Mouse (Mus musculus) liver, embryonic 13.5 days (tissue): ENCODE measurements at regions not wholly inside any gene's neighbourhood (a gene's known extent, or its start where the extent isn't known, plus 50 kb on each side); places are given as distances from the start of the nearest gene placed in this dataset.

Experiments
- ATAC-seq: fragments of 200-750 bp; cut with Nextera tagmentation; 2 replicates; pipeline ENCODE4 v1.8.0; 2017; ENCODE audit warnings: low read depth, mild to moderate bottlenecking, moderate number of reproducible peaks, moderate library complexity
- DNase-seq: peaks from one replicate; pipeline ENCODE4 v3.0.0; 2022
- H3K27ac ChIP-seq: fragments of 300-500 bp; sonication (generic); 2 replicates; pipeline ENCODE4 v1.5.1; 2015; ENCODE audit warnings: moderate library complexity, mild to moderate bottlenecking, inconsistent platforms
- H3K27me3 ChIP-seq: fragments of 300-500 bp; sonication (generic); 2 replicates; pipeline ENCODE4 v1.6.1; 2015; ENCODE audit warnings: mild to moderate bottlenecking, inconsistent platforms
- H3K36me3 ChIP-seq: fragments of 300-500 bp; sonication (generic); 2 replicates; pipeline ENCODE4 v1.6.1; 2015; ENCODE audit warnings: mild to moderate bottlenecking, inconsistent platforms
- H3K4me1 ChIP-seq: fragments of 300-500 bp; sonication (generic); replicated peaks from 2 replicates; pipeline ENCODE4 v1.6.1; 2015; ENCODE audit warnings: inconsistent platforms
- H3K4me2 ChIP-seq: fragments of 300-500 bp; sonication (generic); 2 replicates; pipeline ENCODE4 v1.6.1; 2015; ENCODE audit warnings: inconsistent platforms, mild to moderate bottlenecking, moderate library complexity
- H3K4me3 ChIP-seq: fragments of 300-500 bp; sonication (generic); replicated peaks from 2 replicates; pipeline ENCODE4 v1.5.1; 2015; ENCODE audit warnings: mild to moderate bottlenecking, inconsistent platforms
- H3K9ac ChIP-seq: fragments of 300-500 bp; sonication (generic); 2 replicates; pipeline ENCODE4 v1.6.1; 2015; ENCODE audit warnings: mild to moderate bottlenecking, inconsistent platforms
- H3K9me3 ChIP-seq: fragments of 300-500 bp; sonication (generic); replicated peaks from 2 replicates; pipeline ENCODE4 v1.6.1; 2016; ENCODE audit warnings: inconsistent platforms
- whole genome bisulfite sequencing: fragments of 180-500 bp; shearing (Covaris S2); methylation state at CpG from one replicate; pipeline ENCODE4 v1.1.7; 2015; ENCODE audit not compliant: insufficient replicate concordance; 5-methylcytosine and 5-hydroxymethylcytosine counted together

DNA sequence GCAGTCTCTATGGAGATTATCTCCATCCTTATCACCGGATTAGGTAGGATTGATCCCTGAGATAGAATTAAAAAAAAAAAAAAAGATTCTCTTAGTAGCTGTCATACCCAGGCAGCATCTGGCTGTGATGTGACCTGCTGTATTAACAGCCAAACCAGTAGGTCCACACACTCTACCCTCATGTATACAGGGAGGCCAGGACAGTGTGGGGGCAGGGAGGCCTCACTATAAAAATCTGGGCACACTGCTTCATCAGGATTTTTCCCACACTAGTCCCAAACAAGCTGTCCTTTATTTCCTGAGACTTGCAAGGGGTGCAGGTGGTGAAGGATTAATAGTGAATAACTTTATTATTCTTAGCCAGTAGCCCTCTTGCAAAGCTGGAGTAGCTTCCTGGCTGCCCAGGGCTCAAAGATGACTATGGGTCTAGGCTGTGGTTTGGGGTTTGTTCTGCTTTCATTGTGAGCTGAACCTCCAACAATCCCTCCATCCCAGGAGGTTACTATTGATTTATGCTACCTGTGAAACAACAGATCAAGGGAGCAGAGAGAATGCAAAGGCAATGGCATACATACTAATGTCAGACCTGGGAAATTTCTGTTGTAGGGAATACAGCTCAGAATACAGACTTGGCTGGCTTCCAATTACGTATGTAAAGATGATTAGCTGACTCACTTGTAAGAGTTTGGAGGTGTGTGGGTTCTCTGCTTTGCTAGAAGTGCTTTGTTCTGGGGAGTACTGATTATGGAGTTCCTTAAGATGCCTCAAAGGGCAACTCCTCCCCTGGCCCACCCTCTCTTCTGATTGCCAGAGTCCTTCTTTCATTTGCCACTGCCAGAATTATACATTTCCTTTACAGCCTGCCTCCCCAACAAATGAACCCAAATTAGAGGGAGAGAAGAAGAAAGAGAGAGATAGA is 407.6 kb downstream of the 4930474N05Rik start:
- H3K27me3 ChIP-seq, result no peaks in the 10 kb centered on the region
- H3K36me3 ChIP-seq, result no peaks in the 10 kb centered on the region
- H3K27ac ChIP-seq, result no peak overlapping the region
- H3K4me3 ChIP-seq, result no peak overlapping the region
- no peaks in the 10 kb centered on the region for H3K4me1 ChIP-seq
- DNase-seq (no peak), ATAC-seq (no peak)
- no peaks in the 10 kb centered on the region for H3K9me3 ChIP-seq
- 41% methylated on average over 2 of the region's 2 CpGs for WGBS
- no peak overlapping the region for H3K4me2 ChIP-seq
- no peak overlapping the region for H3K9ac ChIP-seq

DNA sequence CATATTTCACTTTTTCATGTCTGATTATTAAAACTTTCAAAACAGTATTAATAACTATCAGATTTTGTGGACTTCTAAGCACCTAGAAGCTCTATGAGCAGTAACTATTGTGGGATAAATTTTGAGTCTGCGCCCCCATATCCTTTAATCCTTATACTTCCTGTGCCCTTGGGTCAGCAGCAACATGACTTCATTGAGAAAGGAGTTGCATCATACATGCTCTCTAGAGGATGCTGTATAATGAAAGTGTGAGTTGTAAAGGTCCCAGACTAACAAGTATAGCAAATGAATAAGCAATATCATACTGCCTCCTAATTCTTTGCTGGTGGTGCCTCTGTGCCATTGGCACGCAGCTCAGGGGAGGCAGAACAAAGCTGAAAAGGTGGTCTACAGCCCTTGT is 404.6 kb downstream of the 4930474N05Rik start:
- Histone ChIP-seq H3K9ac (no peak overlapping the region), H3K4me3 (no peak overlapping the region), H3K27ac (no peak overlapping the region), H3K9me3 (no peaks in the 10 kb centered on the region), H3K4me2 (no peak overlapping the region), H3K36me3 (no peaks in the 10 kb centered on the region), H3K27me3 (no peaks in the 10 kb centered on the region), H3K4me1 (no peaks in the 10 kb centered on the region)
- WGBS, result 56% methylated on average over 2 of the region's 2 CpGs
- DNase-seq (no peak), ATAC-seq (no peak)

DNA sequence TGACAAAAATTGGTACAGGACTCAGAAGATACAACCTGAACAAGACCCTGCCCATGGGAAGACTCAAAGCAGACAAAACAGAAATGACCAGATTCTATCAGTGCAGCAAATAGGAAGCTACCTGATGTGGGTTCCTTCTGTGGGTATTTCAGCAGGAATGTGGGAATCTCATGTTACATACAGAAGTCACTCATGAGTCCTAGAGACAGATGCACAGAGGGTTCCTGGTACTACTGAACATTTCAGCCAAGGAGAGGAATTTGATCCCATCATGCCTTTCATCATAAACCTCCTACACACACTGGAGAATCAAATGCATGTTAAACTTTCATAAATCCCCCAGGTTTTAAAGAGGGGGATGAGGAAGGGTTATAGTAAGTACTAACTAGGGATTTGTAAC is 390.8 kb downstream of the 4930474N05Rik start:
- no peaks in the 10 kb centered on the region for H3K4me1 ChIP-seq
- H3K9ac ChIP-seq, result no peak overlapping the region
- no peaks in the 10 kb centered on the region for H3K27me3 ChIP-seq
- H3K36me3 ChIP-seq, result no peaks in the 10 kb centered on the region
- no peak overlapping the region for H3K4me2 ChIP-seq
- no peak for DNase-seq
- no peak overlapping the region for H3K4me3 ChIP-seq
- H3K27ac ChIP-seq, result no peak overlapping the region
- H3K9me3 ChIP-seq, result no peaks in the 10 kb centered on the region
- no peak for ATAC-seq

DNA sequence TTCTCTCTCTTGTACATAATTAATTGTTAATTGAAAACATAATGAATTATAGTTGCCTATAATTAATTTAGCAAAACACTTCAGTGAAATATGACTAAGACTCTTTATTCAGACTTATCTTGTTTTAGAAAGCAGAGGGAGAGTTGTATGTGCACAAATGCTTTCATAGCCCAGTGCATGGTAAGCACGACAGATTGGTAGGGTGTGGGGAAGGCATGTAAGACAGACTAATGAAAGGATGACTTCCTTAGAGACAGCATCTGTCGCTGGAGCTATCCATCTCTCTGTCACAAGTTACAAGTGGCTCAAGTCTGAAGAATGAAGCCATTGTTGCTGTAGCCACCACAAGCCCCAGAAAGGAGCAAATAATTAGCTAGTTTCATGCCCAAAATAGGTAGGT is 376.9 kb downstream of the 4930474N05Rik start:
- DNase-seq, result no peak
- WGBS, result 44% methylated on average over 2 of the region's 2 CpGs

DNA sequence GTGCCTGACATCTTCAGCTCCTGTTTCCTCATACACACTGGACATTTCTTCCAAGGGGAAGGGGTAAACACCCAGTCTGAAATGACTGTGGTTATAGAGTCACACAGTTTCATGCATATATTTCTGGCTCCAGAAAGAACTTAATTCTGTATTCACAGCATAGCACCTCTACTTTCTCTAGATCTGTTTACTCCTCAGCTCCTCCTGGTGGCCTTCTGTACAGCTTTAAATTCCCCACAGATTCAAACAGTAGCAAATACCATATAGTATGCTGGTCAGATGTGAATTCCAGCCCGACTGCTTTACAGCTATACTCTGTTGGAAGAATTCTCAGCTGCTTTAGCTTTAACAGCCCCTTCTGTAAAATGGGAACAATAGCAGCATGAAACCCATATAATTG is 375.6 kb downstream of the 4930474N05Rik start:
- ATAC-seq (no peak), DNase-seq (no peak)
- Histone ChIP-seq H3K27ac (no peak overlapping the region), H3K4me2 (no peak overlapping the region), H3K9ac (no peak overlapping the region), H3K4me3 (no peak overlapping the region), H3K4me1 (no peaks in the 10 kb centered on the region), H3K27me3 (no peaks in the 10 kb centered on the region), H3K9me3 (no peaks in the 10 kb centered on the region), H3K36me3 (no peaks in the 10 kb centered on the region)
- 33% methylated on average over 1 of the region's 1 CpGs for WGBS

More for the DNA sequence above, 376.9 kb downstream of the 4930474N05Rik start:
- ATAC-seq, result no peak
- Histone ChIP-seq H3K9me3 (no peaks in the 10 kb centered on the region), H3K36me3 (no peaks in the 10 kb centered on the region), H3K4me1 (no peaks in the 10 kb centered on the region), H3K4me2 (no peak overlapping the region), H3K27me3 (no peaks in the 10 kb centered on the region), H3K9ac (no peak overlapping the region), H3K27ac (no peak overlapping the region), H3K4me3 (no peak overlapping the region)

DNA sequence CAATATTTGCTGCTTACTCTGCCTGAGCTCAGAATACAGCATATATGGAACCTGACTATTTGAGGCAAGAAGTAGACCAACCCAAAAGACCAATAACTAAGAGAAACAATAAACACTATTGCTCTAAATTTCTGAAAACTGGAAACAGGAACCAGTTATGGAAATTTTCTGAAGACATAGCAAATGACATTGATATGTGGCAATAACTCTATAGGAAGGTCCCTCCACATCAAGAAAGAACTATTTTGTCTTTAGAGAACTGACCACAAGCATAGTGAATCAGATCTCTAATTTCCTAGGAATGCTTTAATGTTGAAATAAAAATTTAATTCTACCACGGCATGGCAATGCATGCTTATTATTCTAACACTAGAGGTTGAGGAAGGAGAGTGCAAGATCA is 358.3 kb downstream of the 4930474N05Rik start:
- Histone ChIP-seq H3K9me3 (no peaks in the 10 kb centered on the region), H3K4me2 (no peak overlapping the region), H3K36me3 (no peaks in the 10 kb centered on the region), H3K9ac (no peak overlapping the region), H3K27me3 (no peaks in the 10 kb centered on the region), H3K4me1 (no peaks in the 10 kb centered on the region), H3K27ac (no peak overlapping the region), H3K4me3 (no peak overlapping the region)
- ATAC-seq (no peak), DNase-seq (no peak)
- WGBS, result 52% methylated on average over 1 of the region's 1 CpGs

DNA sequence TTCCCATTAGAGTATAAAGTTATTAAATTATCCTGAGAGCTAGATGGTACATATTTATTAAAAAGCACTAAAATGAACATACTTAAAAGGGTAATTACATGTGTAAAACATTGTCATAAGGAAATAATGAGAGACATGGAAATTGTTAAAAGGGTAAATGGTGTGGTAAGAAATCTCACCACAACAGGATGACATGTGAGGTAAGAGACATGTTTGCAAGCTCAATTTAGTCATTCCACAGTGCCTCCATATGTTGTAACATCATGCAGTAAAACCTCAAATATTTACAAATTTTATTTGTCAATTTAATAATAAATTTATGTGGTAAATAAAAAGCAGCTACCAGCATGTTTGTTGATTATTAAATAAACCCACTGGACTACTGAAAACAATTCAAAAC is 355.4 kb downstream of the 4930474N05Rik start:
- DNase-seq (no peak), ATAC-seq (no peak)
- H3K9me3 ChIP-seq, result no peaks in the 10 kb centered on the region
- no peaks in the 10 kb centered on the region for H3K4me1 ChIP-seq
- H3K27me3 ChIP-seq, result no peaks in the 10 kb centered on the region
- H3K9ac ChIP-seq, result no peak overlapping the region
- H3K27ac ChIP-seq, result no peak overlapping the region
- no peak overlapping the region for H3K4me2 ChIP-seq
- H3K4me3 ChIP-seq, result no peak overlapping the region
- H3K36me3 ChIP-seq, result no peaks in the 10 kb centered on the region

DNA sequence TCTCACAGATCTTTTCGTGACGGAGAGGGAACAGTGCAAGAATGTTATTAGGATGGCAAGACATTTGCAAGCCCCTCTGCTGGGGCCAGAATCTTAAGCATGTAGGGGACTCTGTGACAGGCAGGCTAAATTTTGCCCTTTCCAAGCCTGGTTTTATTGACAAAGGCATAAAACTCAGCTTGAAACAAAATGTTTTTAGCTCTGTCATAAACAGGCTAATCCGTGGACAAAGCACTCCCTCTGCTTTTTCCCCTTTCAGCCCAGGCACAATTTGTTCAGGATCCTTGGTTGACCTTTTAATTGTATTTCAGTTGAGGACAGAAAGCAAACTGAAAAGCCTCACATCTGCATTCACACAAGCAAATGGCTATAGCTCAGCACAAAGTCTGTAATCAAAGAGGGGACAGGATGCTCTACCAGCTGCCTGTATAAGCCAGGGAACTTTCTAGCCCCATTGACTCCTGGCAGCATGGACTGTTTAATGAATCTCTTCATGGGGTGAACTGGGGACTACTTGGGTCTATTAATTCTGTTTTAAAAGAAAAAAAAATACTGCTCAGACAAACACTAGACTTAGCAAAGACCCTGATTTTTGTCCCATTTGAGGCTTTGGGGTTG is 320.0 kb downstream of the 4930474N05Rik start:
- H3K4me1 ChIP-seq, result no peaks in the 10 kb centered on the region
- H3K36me3 ChIP-seq, result no peaks in the 10 kb centered on the region
- no peak overlapping the region for H3K4me3 ChIP-seq
- H3K9ac ChIP-seq, result no peak overlapping the region
- H3K4me2 ChIP-seq, result no peak overlapping the region
- H3K9me3 ChIP-seq, result no peaks in the 10 kb centered on the region
- 57% methylated on average over 3 of the region's 3 CpGs for WGBS
- no peak overlapping the region for H3K27ac ChIP-seq
- DNase-seq (no peak), ATAC-seq (no peak)
- H3K27me3 ChIP-seq, result no peaks in the 10 kb centered on the region

DNA sequence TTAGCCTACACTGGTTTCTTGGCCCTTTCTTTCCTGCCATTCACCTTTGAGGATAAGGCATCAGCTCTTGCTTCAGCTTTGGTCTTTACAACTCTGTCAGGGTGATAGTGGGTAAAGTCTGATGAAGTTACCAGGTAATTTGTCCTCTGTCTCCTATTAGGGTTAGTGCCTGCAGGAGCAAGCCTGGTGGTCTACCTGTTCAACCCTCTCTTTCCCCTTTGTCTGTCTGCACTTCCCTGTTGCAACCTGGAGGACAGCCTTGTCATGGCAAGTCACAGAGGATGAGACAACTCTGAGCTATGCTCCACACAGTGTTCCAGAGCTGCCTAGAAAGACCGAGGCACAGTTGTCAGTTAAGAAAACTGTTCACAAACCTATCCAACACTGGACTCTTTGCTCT is 319.5 kb downstream of the 4930474N05Rik start:
- Histone ChIP-seq H3K27ac (no peak overlapping the region), H3K9ac (no peak overlapping the region), H3K27me3 (no peaks in the 10 kb centered on the region), H3K4me1 (no peaks in the 10 kb centered on the region), H3K4me3 (no peak overlapping the region), H3K36me3 (no peaks in the 10 kb centered on the region), H3K9me3 (no peaks in the 10 kb centered on the region), H3K4me2 (no peak overlapping the region)
- no peak for ATAC-seq
- WGBS, result 73% methylated on average over 1 of the region's 1 CpGs
- DNase-seq, result no peak
